Mouse (Mus musculus) embryonic stem cell, embryonic (primary cell): ENCODE measurements around the gene Nxph4.

Source experiments
- CTCF ChIA-PET, 4 experiments: fragments of 300-600 bp in 2 of 4; fragments of 350-600 bp in 2 of 4; sonication (Branson Sonifier 250); formaldehyde crosslinking; loops; one replicate each; lab custom pipeline; 2022; ENCODE audit warnings: inconsistent platforms in 2 of 4; lab: Charles Lee
- POLR2A ChIA-PET, 4 experiments: fragments of 300-600 bp in 2 of 4; fragments of 350-600 bp in 2 of 4; sonication (Branson Sonifier 250); formaldehyde crosslinking; loops; one replicate each; lab custom pipeline; 2022; ENCODE audit warnings: antibody characterized with exemption in 4 of 4, inconsistent platforms in 1 of 4; lab: Charles Lee

Nxph4 gene

DNA sequence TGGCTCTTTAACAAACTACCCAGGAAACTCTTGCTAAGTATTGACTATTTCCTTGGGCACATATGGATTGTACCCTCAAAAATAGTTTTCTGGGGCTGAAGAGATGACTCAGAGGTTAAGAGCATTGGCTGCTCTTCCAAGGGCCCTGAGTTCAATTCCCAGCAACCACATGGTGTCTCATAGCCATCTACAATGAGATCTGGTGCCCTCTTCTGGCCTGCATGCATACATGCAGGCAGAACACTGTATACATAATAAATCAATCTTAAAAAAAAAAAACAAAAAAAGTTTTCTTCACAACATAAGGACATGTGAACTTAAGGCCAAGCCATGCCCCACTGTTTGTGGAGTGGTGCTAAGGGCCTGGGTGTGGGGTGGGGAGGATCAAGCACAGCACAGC lies 26.8 kb upstream of the Nxph4 start:
- ChIA-PET CTCF (interaction anchor here (0.6 to 4.1 kb wide), 15 partner anchors 8 to 850 kb away, joined by 3 to 22 read pairs (median 5); partner anchors contain the start of genes Lrp1 (in 1 of the 4), Nabp2 (in 1 of the 4) and Rnf41 (in 1 of the 4)), POLR2A (interaction anchor here in 3 of 4 experiments (0.6 to 1.8 kb wide), 12 partner anchors 9 to 1060 kb away, joined by 3 to 13 read pairs (median 4); partner anchors contain the start of gene Stat6 (in 1 of the 3))

DNA sequence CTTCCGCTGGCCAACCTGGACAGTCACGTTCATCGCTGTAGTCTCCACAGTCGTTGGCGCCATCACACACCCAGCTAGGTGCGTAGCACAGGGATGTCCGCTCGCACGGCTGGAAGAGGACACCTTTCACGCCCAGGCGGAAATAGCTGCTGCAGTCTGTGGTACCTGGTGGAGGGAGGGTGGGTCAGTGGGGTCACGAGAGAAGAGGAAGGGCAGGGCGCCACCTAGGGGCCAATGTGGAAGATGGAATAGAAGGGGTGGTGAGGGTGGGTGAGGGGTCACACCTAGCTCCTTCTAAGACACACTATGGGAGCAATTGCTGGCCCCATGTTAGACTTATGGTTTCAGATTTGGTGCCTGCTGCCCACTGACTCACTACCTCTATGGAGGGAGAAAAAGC lies 23.0 kb upstream of the Nxph4 start:
- POLR2A ChIA-PET: interaction anchor here (0.6 to 1.7 kb wide), 24 partner anchors 8 to 526 kb away, joined by 3 to 13 read pairs (median 3); partner anchors contain the start of genes Stat6 (in 2 of the 4), Arhgap9 (in 1 of the 4), Atp5b (in 1 of the 4) and Ndufa4l2 (in 1 of the 4)
- CTCF ChIA-PET: interaction anchor here (0.5 to 5.9 kb wide), 46 partner anchors 8 to 535 kb away, joined by 3 to 84 read pairs (median 4); partner anchors contain the start of genes Lrp1 (in 2 of the 4), Ndufa4l2 (in 2 of the 4), Nxph4 (in 1 of the 4) and Stat6 (in 1 of the 4)

DNA sequence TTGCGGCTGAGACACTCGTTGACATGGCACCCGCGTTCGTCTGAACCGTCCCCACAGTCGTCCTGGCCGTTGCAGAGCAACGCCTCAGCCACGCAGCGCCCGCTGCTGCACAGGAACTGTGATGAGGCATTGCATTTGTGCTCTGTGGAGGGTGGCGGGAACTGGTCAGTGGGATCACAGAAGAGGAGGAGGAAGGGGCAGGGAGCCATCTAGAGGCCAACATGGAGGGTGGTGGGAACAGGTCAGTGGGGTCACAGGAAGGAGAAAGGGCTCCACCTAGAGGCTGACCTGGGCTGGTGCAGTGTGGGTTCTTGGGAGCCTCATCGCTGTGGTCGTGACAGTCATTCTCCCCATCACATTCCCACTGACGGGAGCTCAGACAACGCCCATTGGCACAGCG lies 21.3 kb upstream of the Nxph4 start:
- POLR2A ChIA-PET: interaction anchor here in 3 of 4 experiments (0.7 to 2.1 kb wide), 12 partner anchors 8 to 87 kb away, joined by 3 to 7 read pairs (median 3); partner anchors contain the start of genes Ndufa4l2 (in 2 of the 3) and Stat6 (in 1 of the 3)
- CTCF ChIA-PET: interaction anchor here (0.5 to 5.9 kb wide), 51 partner anchors 8 to 1354 kb away, joined by 3 to 84 read pairs (median 5); partner anchors contain the start of genes Ndufa4l2 (in 3 of the 4), Lrp1 (in 1 of the 4), Nab2 (in 1 of the 4) and Nxph4 (in 1 of the 4)

DNA sequence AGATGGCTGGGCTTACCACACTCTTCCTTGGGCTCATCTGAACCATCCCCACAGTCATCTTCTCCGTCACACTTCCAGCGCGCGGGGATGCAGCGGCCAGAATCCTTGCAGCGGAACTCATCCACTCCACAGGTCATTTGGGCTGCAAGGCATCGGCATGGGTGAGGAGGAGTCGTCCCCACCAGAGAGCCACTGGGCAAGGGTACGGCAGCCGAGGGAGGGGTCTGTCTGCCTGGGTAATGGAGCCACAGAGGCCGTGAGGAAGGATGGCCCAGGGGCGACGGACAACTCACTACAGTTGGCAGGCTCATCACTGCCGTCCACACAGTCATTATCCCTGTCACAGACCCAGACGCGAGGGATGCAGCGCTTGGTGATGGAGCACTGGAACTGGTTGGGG lies 15.5 kb upstream of the Nxph4 start:
- CTCF ChIA-PET: interaction anchor here in 3 of 4 experiments (1.0 to 1.8 kb wide), 6 partner anchors 12 to 41 kb away, joined by 3 to 12 read pairs (median 4); no protein-coding TSS in a partner anchor

DNA sequence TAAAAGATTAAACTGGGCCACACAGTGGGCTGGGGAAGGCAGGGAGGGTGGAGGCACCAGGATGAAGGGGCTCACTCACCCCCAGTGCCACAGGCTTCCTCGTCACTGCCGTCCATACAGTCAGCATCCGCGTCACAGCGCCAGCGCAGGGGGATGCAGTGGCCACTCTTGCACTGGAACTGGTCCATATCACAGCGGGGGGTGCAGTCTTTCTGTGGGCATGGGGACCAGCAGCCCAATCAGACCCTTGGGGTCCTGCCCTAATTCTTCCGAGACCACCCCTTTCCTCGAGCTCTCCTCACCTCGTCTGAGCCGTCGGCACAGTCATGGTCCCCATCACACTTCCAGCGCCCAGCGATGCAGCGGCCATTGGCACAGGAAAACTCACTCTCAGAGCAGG lies 13.9 kb upstream of the Nxph4 start:
- ChIA-PET POLR2A (interaction anchor here in 2 of 4 experiments (0.7 to 1.7 kb wide), 4 partner anchors 10 to 39 kb away, joined by 3 read pairs; no protein-coding TSS in a partner anchor), CTCF (interaction anchor here in 2 of 4 experiments (1.1 to 2.0 kb wide), 5 partner anchors 9 to 39 kb away, joined by 3 to 11 read pairs (median 5); no protein-coding TSS in a partner anchor)

More for the DNA sequence above, 15.5 kb upstream of the Nxph4 start:
- POLR2A ChIA-PET: interaction anchor here in 3 of 4 experiments (0.7 to 1.5 kb wide), 5 partner anchors 7 to 50 kb away, joined by 3 to 4 read pairs (median 3); no protein-coding TSS in a partner anchor

DNA sequence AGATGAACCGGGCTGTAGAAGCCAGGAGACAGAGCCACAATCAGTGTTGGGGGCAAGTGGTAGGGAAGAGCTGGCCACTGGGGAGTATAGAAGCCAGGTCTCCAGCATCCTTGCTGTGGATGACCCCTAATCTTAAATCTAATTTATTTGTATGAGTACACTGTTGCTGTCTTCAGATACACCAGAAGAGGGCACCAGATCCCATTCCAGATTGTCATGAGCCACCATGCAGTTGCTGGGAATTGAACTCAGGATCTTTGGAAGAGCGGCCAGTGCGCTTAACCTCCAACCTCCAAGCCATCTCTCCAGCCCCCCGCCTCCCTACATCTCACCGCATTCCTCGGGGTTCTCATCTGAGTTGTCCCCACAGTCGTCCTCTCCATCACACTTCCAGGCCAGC lies 12.1 kb upstream of the Nxph4 start:
- CTCF ChIA-PET: interaction anchor here (0.8 to 4.1 kb wide), 7 partner anchors 9 to 37 kb away, joined by 3 to 23 read pairs (median 4); partner anchors contain the start of gene Ndufa4l2 (in 1 of the 4)

DNA sequence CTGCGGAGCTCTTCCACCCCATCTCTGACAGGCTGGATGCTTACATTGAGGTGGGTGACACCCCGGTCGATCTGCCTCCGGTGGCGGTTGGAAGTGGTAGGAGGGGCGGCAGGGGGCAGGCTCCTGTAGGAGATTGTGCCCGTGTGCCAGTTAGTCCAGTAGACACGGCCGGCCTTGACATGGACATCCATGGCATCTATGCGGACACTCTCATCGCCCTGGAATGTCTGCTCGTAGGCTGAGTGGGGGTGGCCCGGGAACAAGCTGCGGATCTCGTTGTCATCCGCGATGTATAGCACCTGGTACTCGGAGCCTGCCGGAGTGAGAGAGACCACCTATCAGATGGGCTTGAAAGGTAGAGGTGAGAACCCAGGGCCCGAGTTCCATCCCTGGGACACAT lies 10.0 kb upstream of the Nxph4 start:
- ChIA-PET POLR2A (interaction anchor here in 1 of 4 experiments (1.3 kb wide), 2 partner anchors 11 to 13 kb away, joined by 3 to 4 read pairs; no protein-coding TSS in a partner anchor), CTCF (interaction anchor here in 3 of 4 experiments (0.7 to 4.1 kb wide), 4 partner anchors 8 to 32 kb away, joined by 3 to 23 read pairs (median 14); partner anchors contain the start of gene Ndufa4l2 (in 1 of the 3))

More for the DNA sequence above, 12.1 kb upstream of the Nxph4 start:
- POLR2A ChIA-PET: interaction anchor here in 2 of 4 experiments (0.6 to 1.7 kb wide), 4 partner anchors 10 to 34 kb away, joined by 4 to 13 read pairs (median 4); partner anchors contain the start of gene Ndufa4l2 (in 1 of the 2)

DNA sequence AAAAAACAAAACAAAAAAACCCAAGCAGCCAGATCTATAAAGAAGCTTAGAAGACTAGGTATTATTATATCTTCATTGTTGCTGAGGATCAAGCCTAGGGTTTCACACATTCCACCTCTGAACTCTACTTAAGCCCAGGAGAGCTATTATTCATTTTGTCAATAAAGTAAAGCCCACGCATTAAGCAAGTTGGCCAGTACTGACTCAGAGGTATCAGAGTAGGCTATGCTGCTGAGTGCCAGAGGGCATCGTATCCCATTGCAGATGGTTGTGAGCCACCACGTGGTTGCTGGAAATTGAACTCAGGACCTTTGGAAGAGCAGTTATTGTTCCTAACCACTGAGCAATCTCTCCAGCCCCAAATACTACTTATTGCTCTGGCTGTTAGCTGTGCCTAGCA lies 9.6 kb upstream of the Nxph4 start:
- POLR2A ChIA-PET: interaction anchor here in 2 of 4 experiments (0.6 to 1.3 kb wide), 5 partner anchors 11 to 220 kb away, joined by 3 to 5 read pairs (median 4); partner anchors contain the start of gene Shmt2 (in 1 of the 2)
- CTCF ChIA-PET: interaction anchor here in 3 of 4 experiments (0.5 to 4.1 kb wide), 7 partner anchors 9 to 699 kb away, joined by 3 to 23 read pairs (median 4); partner anchors contain the start of gene Ndufa4l2 (in 1 of the 3)

DNA sequence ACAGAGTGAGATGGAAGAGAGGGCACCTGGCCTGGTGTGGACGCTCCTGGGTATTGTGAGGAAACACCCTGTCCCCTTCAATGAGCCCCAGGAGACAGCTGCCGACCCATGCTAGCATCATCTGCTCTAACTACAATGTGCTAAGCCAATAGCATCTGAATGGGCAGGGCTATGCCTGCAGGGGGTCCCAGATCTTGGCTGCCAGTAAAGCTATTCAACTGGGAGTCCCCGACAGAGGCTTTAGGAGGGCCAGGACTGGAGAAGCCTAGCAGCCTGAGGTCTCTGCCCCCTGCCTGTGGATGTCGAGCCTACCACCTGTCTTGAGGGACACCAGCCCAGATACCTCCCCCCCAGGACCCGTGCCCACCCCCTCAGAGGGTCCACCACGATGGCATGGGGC lies 8.4 kb upstream of the Nxph4 start:
- CTCF ChIA-PET: interaction anchor here in 3 of 4 experiments (0.5 to 3.8 kb wide), 6 partner anchors 8 to 465 kb away, joined by 3 to 22 read pairs (median 3); partner anchors contain the start of gene Ndufa4l2 (in 1 of the 3)
- POLR2A ChIA-PET: interaction anchor here in 1 of 4 experiments (1.4 kb wide), 1 partner anchor 14 kb away, joined by 3 read pairs; no protein-coding TSS in a partner anchor

DNA sequence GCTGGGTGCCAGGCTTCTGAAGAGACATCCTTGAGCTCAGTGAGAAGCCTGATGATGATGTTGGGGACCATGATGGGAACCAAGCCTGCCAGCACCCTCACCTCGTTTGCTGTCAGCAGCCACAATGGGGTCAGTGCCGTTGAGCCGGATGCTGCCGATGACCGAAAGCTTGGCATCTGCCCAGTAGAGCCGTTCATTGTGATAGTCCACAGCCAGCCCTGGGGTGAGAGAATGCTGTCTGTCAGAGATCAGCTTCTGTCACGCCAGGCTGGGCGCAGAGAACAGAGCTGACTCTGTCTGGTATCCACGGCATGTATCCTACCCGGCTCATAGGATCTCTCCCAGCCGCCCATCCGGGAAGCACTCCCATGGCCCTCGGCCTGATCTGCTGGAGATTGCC lies 7.7 kb upstream of the Nxph4 start:
- POLR2A ChIA-PET: interaction anchor here in 2 of 4 experiments (0.9 to 1.4 kb wide), 2 partner anchors 12 to 13 kb away, joined by 3 read pairs; no protein-coding TSS in a partner anchor
- CTCF ChIA-PET: interaction anchor here in 3 of 4 experiments (0.5 to 2.5 kb wide), 6 partner anchors 7 to 466 kb away, joined by 3 to 7 read pairs (median 3); no protein-coding TSS in a partner anchor

DNA sequence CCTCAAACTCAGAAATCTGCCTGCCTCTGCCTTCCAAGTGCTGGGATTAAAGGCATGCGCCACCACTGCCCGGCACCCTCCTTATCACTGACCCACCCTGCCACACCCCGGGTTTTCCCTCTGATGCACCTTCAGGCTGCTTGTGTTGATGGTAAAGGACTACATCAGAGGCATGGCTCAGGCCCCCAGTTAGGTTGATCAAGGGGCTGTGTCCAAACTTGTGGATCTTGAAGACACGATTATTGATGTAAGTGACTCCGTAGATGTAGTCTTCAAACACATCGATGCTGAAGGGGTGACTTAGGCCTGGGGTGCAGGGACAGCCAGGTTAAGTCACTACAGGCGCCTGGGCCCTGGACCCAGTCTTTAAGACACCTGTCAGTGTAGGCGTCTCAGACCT lies 7.2 kb upstream of the Nxph4 start:
- CTCF ChIA-PET: interaction anchor here in 2 of 4 experiments (0.9 to 2.5 kb wide), 6 partner anchors 28 to 467 kb away, joined by 3 to 7 read pairs (median 4); no protein-coding TSS in a partner anchor
- POLR2A ChIA-PET: interaction anchor here in 3 of 4 experiments (0.8 to 1.4 kb wide), 3 partner anchors 12 to 19 kb away, joined by 3 to 5 read pairs (median 3); no protein-coding TSS in a partner anchor

DNA sequence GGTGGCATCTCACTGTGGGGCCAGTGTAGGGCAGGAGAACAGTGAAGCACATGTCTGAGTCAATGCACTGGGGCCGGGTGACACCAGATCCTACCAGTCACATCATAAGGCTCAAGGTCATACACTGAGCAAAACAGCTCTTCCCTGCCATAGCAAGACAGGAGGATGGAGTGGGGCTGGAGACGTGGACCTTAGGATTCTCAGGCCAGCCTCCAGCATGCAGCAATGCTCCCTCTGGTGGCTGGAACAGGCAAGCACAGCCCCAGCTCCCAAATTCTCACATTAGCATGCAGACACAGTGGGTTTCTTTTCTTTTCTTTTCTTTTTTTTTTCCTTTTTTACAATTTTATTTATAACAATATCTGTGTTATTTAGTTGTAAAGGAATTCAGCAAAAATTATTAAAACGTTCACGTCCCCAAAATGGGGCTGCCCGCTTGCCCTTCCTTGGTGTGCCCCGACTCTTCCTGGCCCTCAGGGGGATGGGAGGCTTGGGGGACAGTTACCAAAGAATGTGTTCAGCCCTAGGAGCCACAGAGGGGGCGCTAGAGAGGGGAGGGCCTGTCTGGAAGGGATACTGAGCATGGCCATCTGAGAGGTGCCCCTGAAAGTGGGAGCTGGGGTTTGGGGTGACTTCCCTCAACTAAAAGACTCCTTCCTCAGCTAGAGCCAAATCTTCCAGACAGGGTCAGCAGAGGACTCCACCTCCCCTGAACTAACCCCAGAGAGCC lies 3.7 kb upstream of the Nxph4 start:
- ChIA-PET POLR2A (interaction anchor here (0.6 to 21.5 kb wide), 31 partner anchors 11 to 732 kb away, joined by 3 to 470 read pairs (median 6); partner anchors contain the start of genes Shmt2 (in 4 of the 4), Ndufa4l2 (in 3 of the 4), Lrp1 (in 1 of the 4) and Stat2 (in 1 of the 4)), CTCF (interaction anchor here (0.5 to 21.9 kb wide), 104 partner anchors 8 to 1099 kb away, joined by 3 to 811 read pairs (median 4); partner anchors contain the start of genes Ndufa4l2 (in 4 of the 4), Lrp1 (in 2 of the 4), Shmt2 (in 2 of the 4) and Stac3 (in 2 of the 4))

DNA sequence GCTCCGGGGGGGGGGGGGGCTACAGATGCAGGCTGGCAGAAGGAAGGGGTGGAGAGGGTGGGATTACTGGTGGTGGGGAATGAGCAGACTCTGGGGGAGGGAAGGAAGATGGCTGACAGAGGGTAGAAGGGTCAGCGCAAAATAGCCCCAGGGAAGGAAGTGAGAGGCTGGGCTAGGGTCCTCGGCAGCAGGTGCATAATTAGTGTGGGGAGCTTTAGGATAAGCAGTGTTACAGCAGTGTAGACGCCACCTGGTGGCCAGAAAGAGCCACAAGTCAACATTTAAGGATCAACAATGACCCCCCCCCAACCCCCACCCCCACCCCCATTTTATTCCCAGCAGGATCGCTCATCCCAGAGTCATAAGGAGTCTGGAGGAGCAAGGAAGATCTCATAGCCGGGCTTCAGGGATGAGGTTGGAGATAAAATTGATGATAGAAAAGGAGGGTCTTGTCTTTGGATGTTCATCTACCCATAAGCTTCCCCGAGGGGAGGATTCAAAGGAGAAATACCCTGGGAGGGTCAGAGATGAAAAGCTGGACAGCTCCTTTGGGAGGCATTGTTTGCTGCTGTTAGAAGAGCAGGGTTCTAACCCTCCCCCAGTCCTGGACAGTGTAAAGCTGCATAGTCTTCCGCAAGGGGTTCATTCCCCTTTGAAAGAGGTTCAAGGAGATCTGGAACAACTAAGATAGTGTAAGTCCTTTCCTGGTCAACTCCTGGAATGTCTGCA lies 2.4 kb upstream of the Nxph4 start:
- CTCF ChIA-PET: interaction anchor here (0.5 to 21.9 kb wide), 106 partner anchors 8 to 1225 kb away, joined by 3 to 811 read pairs (median 4); partner anchors contain the start of genes Ndufa4l2 (in 4 of the 4), Shmt2 (in 3 of the 4), Stac3 (in 3 of the 4) and Lrp1 (in 2 of the 4)
- POLR2A ChIA-PET: interaction anchor here (0.6 to 21.5 kb wide), 48 partner anchors 9 to 1143 kb away, joined by 3 to 470 read pairs (median 5); partner anchors contain the start of genes Shmt2 (in 4 of the 4), Ndufa4l2 (in 3 of the 4), Lrp1 (in 2 of the 4) and Atp5b (in 1 of the 4)

DNA sequence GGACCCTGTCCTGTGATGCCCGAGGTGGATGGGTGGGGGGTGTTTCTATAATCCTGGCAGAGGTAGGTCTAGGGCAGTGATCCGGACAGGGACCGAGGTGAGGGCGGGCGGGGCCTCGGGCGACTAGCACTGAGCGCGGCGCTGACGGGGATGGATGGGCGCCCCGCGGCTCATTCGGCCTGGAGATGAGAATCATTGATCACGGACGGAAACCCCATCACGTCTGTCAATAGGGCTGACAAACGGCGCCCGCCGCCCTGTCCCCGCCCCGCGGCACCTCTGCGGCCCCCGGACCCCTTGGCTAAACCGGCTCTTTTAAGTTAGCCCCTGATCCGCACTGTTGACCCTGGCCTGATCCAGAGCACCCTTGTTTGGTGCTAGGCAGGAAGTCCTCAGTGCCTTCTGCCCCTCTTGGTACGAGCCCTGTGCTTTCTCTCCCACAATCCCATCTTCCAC lies 598 bp upstream of the Nxph4 start:
- ChIA-PET POLR2A (interaction anchor here in 3 of 4 experiments (0.5 to 21.5 kb wide), 7 partner anchors 8 to 186 kb away, joined by 3 to 470 read pairs (median 31); partner anchors contain the start of genes Ndufa4l2 (in 2 of the 3) and Shmt2 (in 2 of the 3)), CTCF (interaction anchor here (0.6 to 21.9 kb wide), 13 partner anchors 8 to 185 kb away, joined by 3 to 811 read pairs (median 17); partner anchors contain the start of genes Ndufa4l2 (in 4 of the 4), Shmt2 (in 1 of the 4) and Stat6 (in 1 of the 4))

DNA sequence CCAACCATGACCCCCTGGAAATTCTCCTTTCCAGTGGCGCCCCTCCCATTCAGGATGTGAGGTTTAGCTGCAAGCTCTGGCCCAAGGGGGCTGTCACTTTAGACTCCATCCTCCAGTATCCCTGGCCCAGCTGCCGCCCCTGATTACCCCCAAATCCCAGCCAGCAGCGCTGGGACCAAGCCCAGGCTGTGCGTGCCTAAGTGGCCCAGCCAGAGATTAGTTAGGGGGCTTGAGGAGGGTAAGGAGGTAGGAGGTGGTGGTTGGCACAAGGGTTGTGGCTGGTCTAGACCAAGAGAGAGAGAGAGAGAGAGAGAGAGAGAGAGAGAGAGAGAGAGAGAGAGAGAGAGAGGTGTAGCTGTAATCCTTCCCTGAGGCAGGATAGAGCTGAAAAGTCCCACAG lies 2.8 kb downstream of the Nxph4 start:
- CTCF ChIA-PET: interaction anchor here in 3 of 4 experiments (0.6 to 21.9 kb wide), 7 partner anchors 18 to 25 kb away, joined by 3 to 811 read pairs (median 8); partner anchors contain the start of genes Ndufa4l2 (in 2 of the 3) and Shmt2 (in 1 of the 3)
- POLR2A ChIA-PET: interaction anchor here (0.6 to 21.5 kb wide), 11 partner anchors 9 to 900 kb away, joined by 3 to 470 read pairs (median 4); partner anchors contain the start of genes Shmt2 (in 3 of the 4) and Ndufa4l2 (in 1 of the 4)
